Mouse (Mus musculus) CD4-positive, CD25-positive, alpha-beta regulatory T cell, adult 2 months (primary cell): Measurements from ENCODE around the gene Gps1.
A peak's percentile ranks its signal among the peaks of the same experiment; 100 is the strongest.
"Not testable (repeated sequence)": the region's sequence is repeated elsewhere in the genome, so short reads cannot be mapped to it uniquely, and the experiment has no call there.

Experiments used
- DNase-seq: peaks from one replicate; pipeline ENCODE4 v3.0.0-alpha.2; 2012; ENCODE audit warnings: low read depth, low spot score

The Gps1 gene

DNA sequence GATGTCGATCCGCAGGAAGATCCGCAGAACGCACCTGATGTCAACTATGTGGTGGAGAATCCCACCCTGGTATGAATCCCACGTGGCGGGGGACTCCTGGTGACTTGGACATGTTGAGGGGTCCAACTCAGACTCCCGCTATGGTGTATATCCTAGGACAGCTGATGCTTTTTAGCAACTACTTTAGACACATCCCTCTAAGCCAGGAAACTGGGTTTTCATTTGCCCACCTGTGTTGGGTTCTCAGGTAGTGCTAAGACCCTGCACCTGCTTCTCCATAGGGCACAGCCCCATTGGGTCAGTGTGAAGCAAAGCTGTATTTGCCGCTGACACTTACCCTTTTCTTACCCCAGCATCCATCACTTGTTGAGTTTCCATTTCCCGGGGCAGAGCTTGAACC, 1.1 kb downstream of the Gps1 start:
- no peak for DNase-seq

DNA sequence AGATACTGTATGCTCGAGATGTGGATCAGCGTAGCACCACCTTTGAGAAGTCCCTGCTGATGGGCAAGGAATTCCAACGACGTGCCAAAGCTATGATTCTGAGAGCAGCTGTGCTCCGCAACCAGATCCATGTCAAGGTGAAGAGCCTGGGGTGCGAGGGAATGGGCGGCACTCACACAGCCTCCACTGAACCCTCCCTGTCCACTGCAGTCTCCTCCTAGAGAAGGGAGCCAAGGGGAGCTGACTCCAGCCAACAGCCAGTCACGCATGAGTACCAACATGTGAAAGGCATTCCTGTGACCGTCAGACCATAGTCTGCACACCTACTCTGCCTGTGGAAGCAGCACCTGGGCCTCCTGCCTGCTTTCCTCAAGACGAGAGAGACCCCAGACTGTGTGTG, 4.4 kb downstream of the Gps1 start:
- DNase-seq, result not testable (repeated sequence)

GRCm38 (mm10) chr11:120789355-120789754, 5.3 kb downstream of the Gps1 start:
- no peak for DNase-seq

GRCm38 (mm10) chr11:120789810-120790209, 5.7 kb downstream of the Gps1 start:
- no peak for DNase-seq

- no peak for DNase-seq
Measured at GRCm38 (mm10) chr11:120792652-120793051, 8.6 kb downstream of the Gps1 start.

DNA sequence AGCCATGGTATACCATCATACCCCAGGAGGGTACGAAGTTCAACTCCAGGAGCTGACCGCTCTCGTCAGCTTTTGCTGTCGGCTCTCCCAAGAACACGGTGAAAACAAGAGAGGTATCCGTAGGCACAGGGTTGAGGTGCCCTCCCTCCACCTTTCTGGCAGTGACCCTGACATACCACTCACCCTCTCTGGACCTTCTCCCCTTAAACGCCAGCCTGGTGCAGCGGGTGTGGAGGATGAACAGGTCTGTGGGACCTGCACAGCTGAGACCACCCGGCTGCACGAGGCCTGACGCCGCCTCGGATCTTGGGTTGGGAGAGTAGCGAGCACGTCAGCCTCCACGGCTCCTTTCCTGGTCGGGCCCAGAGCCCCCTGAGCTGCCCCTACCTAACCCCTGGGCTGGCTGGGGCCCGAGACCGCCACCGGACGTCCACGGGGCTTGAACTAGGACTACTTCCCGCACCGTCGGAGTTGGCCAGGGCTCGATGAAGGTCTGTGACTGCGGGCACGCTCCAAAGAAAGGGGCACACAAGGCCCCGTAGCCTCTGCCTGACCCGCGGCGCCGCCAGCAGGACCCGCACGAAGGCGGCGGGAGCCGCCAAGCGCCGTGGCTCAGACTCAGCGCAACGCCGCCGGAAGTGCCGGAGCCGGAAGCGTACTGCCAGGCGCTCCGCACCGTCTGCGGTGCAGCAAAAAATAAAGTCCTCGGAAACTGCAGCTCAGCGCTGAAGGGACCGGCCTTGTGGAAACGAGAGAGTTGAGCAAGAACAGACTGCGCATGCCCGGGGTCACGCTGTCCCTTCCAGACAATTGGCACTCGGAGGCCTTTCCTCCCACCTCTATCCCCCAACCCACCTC, 11.9 kb downstream of the Gps1 start, which contains the start of gene Dus1l:
Gene Dus1l, minus strand, starts transcription at position 648 of the 858 bp plus-strand sequence.
- peak; percentile 97 for DNase-seq

- DNase-seq, result no peak
Measured at GRCm38 (mm10) chr11:120796614-120796946, 12.5 kb downstream of the Gps1 start.

DNA sequence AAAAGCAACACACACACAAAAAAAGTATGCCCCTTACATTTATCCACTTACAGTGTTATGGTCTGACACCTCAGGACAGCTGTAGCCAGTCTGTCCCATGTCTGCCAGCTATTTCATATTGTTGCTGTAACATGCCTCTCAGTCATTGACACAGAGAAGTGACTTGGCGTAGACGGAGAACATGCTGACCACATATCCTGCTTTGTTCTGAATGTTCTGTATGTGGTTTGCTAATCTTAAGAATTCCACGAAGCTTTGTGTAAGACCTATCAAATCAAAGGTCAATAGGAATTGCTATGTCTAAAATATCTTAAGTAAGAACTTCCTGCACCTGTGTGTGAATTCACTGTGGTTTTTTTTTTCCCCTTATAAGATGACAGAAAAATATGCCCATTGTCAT, 14.2 kb downstream of the Gps1 start:
- no peak for DNase-seq

DNA sequence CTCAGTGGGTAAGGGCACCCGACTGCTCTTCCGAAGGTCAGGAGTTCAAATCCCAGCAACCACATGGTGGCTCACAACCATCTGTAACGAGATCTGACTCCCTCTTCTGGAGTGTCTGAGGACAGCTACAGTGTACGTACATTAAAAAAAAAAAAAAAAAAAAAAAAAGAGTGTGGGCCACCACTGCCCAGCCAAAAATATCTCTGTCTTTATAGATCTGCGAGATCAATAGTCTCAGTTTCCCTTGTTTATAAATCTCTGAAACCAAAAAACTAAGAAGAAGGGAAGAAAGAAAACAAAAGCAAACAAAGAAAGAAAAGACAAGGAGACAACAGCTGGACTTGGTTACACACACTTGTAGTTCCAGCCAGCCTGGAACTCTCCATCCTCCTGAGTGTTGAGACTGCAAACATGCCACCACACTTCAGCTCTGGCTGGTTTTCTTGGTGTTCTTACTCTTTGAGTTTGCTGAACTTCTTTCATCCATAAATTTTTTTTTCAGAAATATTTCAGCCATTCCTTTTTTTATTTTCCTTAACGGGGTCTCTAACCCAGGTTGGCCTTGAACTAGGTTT, 15.3 kb downstream of the Gps1 start:
- no peak for DNase-seq

- peak; percentile 89 for DNase-seq
Measured at GRCm38 (mm10) chr11:120800061-120800904, 16.2 kb downstream of the Gps1 start.

DNA sequence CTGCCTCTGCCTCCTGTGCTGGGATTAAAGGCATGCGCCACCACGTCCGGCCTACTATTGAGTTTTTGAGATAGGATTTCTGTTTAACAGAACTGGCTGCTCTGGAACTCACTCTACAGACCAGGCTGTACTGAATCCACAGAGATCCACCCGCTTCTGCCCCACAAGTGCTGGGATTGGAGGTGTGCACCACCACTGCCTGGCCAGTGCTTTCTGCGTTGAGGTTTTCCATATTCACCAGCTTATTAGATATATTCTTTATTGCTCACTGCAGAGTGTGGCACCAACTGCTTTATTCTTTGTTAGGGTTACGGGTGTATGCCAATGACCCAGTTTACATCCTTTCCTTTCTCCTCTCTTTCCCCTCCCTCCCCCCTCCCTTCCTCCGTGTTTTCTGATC, 20.2 kb downstream of the Gps1 start:
- DNase-seq, result no peak

GRCm38 (mm10) chr11:120804769-120805168, 20.7 kb downstream of the Gps1 start:
- no peak for DNase-seq

DNA sequence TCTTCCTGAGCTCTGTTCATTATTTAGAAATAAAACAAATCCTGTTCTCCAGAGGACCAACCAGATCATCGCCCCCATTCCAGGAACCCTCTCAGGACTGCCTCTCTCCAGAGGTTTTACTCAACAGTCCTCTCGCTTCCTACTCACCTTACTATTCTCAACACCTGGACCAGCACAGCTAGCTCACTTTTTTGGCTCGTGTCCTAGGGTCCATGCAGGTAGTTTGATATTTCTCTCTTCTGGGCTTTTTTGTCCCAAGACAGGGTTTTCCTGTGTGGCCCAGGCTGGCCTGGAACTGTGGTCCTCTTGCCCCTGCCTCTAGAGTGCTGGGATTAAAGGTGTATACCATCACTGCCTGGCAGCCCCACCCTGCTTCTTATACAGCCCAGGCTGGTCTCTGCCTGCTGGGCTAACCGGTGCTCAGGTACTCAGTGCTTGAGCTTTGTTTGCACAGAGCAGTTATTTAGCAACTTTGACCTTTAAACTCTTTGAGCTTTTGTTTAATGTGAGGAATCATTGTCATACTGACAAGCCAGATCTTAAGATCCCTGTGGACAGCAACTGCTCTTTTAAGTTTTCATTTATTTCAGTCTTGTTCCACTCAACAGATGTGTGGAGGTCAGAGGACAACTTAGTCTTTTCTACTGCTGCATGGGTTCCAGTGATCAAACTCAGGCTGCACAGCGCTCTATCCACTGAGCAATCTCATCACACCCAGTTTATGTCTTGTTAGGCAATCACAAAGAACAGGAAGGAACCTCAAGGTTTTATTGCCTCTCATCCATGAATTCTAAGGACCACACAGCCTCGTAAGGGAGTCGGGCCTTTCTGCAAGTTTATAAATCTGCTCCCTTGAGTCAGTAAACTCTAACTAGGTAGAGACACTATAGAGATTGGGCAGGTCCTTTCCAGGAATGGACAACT, 21.6 kb downstream of the Gps1 start:
- no peak for DNase-seq

- no peak for DNase-seq
Measured at GRCm38 (mm10) chr11:120808010-120808409, 23.9 kb downstream of the Gps1 start.

- DNase-seq, result no peak
Measured at GRCm38 (mm10) chr11:120812068-120812467, 28.0 kb downstream of the Gps1 start.

DNA sequence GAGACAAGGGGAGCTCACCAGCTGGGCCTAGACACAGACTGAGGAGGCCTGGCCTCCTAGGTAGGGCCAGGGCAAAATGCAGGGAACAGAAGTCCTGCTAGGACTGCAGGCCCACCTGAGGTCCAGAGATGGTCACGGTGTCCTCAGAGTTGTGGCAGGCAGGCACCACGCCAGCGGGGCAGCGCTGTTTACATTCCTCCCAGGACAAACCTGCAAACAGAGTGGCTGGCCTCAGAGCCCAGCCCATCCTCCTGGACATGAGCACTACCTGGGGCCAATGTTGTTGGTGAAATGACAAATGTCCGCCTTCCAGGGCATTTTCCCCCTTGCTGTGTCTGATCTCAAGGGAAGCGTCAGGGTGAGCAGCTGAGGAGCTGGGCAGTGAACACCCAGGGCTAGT, 33.3 kb downstream of the Gps1 start:
- DNase-seq, result no peak

DNA sequence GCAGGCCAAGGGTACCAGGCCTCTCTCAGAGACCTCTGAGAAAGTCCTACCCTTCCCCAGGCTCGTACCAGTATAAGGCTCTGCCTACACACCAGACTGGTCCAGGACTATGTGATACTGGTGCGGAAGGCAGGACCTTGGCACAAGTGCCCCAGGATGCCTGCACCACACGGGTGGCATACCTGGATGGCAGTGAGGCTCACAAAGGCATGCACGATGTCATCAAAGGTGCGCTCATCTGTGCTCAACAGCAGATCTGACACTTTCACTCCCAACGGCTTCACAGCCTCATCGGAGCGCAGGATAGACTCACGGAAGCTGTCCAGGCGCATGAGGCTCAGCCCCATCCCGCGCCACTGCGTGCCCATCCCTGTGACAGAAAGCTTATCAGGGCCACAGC, 34.2 kb downstream of the Gps1 start:
- DNase-seq, result no peak

- no peak for DNase-seq
Measured at GRCm38 (mm10) chr11:120819556-120819955, 35.5 kb downstream of the Gps1 start.

DNA sequence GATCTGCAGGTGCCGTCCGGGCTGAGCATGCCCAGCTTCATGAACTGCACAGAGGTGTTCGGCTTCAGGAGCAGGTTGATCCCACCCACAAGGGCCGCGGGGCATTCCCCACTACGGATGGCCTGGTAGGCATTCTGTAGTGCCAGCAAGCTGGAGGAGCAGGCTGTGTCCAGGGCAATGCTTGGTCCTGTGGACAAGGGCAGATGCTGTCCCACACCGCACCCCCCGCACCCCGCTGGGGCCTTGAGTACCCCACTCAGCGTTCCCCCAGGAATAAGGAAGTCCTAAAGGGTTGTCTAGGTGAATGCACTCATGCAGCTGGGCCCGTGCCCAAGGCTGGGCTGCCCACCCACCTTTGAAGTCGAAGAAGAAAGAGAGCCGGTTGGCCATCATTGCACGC, 36.5 kb downstream of the Gps1 start:
- peak; percentile 7 for DNase-seq

- DNase-seq, result no peak
Measured at GRCm38 (mm10) chr11:120821076-120821922, 37.2 kb downstream of the Gps1 start.
